Mouse (Mus musculus): ENCODE results near the gene Gm20822. TPM values are rescaled to one million over a fixed set of nuclear protein-coding genes. Genes with fewer than 3 reads are reported as not detected.

Gm20822 gene
- not detected for polyA plus RNA-seq (2014; fragmentation: Illumina TruSeq; extraction: RNeasy Lipid Tissue Mini Kit (QIAGEN cat#74804); ENCODE audit: low read depth, low replicate concordance)

DNA sequence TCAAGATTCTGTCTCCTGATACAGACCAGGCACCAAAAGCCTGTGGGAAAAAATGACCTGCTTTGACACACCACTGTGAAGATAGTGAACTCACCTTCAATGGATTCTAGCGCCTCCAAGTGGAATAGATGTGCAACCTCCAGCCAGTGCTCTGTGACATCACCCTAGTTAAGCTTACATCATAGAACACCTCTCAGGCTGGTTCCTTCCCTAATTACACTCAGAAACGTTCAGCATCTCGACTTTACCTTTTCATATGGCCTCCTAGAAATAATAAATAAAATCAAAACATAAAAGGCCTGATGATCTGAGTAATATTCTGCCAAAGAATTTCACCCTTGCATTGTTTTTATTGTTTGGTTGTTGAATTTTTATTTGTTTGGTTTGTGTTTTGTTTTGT, at the start of gene Gm20822:
TSS of gene Gm20822 (minus strand) at position 101 of the 400 bp plus-strand sequence.

